Mouse (Mus musculus): ENCODE measurements around the gene Gtf2h4.

GRCm38 (mm10) chr17:35721676-35722075, 48.1 kb upstream of the Gtf2h4 start:
- TF ChIP-seq POLR2A (IDR thresholded peaks at IDR 0.05; ENCODE audit: borderline replicate concordance, control insufficient read depth, low read depth, low read length) (no peak), CTCF (IDR thresholded peaks at IDR 0.05; ENCODE audit: control insufficient read depth, insufficient read depth, low read length) (no peak)
